Mouse (Mus musculus) lung, adult 2 months (tissue): ENCODE data around the gene Fank1.

Source experiments
- CTCF ChIP-seq: fragments of 200-500 bp; IDR thresholded peaks from 2 replicates; pipeline ENCODE4 v1.5.1; 2011; ENCODE audit warnings: mild to moderate bottlenecking, low read length, control low read depth; ENCODE audit not compliant: insufficient read depth
- POLR2A ChIP-seq: fragments of 200-500 bp; IDR thresholded peaks from 2 replicates; pipeline ENCODE4 v1.6.1; 2011; ENCODE audit warnings: low read depth, mild to moderate bottlenecking, control low read depth, low read length, borderline replicate concordance; ENCODE audit errors: extremely low read depth

DNA sequence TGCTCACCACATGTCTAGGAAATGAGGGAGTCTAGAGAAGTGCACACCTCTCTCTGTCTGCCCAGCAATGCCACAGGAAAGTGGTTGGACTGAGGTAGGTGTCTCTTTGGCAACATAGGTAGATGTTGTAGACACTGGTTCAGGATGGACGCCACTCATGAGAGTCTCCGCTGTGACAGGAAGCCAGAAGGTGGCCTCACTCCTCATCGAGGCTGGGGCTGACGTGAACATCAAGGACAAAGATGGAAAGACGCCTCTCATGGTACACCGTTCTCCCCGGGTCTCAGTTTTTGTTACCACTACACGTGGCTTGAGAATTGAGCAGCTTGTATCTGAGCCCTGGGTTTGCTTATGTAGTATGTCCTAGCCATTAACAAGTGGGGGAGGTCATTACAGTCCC, 103.1 kb downstream of the Fank1 start:
- TF ChIP-seq POLR2A (no peak), CTCF (no peak)
